Mouse (Mus musculus): Measurements from ENCODE around the gene Pclo.

- TF ChIP-seq POLR2A (IDR thresholded peaks at IDR 0.05; ENCODE audit: low read depth, low read length) (no peak), CTCF (IDR thresholded peaks at IDR 0.05; ENCODE audit: extremely low read depth, insufficient read depth, insufficient read length, insufficient replicate concordance) (no peak)
Measured at GRCm38 (mm10) chr5:14591479-14591878, 76.8 kb downstream of the Pclo start.

Data from spleen, adult 2 months (tissue).